8 mouse cellular contexts compared by ENCODE assay signal in genomic region chr4:120825577-120826326, GRCm38 (mm10). TPM values are rescaled to one million over a fixed set of nuclear protein-coding genes. Genes with fewer than 3 reads are reported as not detected.
DNase-seq lines count a peak whose midpoint lies in the region; ATAC-seq lines count a peak whose summit lies in the region.

No protein-coding gene starts in this region.

- H3K9ac ChIP-seq in hindbrain, embryonic 11.5 days (ENCODE audit: low read depth, low read length) = peak overlapping the region; percentile 100

- peak; percentile 97 for ATAC-seq in hindbrain, embryonic 11.5 days (ENCODE audit: low FRiP score)

- H3K36me3 ChIP-seq in hindbrain, embryonic 11.5 days (ENCODE audit: control insufficient read depth, insufficient read depth, low read length) = no peaks in the 10 kb centered on the region

- peak overlapping the region; percentile 100 for H3K27ac ChIP-seq in hindbrain, embryonic 11.5 days (ENCODE audit: low read depth, low read length)

- no peaks in the 10 kb centered on the region for H3K9me3 ChIP-seq in hindbrain, embryonic 11.5 days (ENCODE audit: control insufficient read depth, low read length)

- 1% methylated on average over 50 of the region's 55 CpGs for WGBS in hindbrain, embryonic 11.5 days

- peak; percentile 99 for DNase-seq in Muller cell, postnatal 12 days (ENCODE audit: inconsistent ontology term)
- DNase-seq in cerebellum, adult 9-11 months = peak; percentile 98
- peak; percentile 94 to 98 for DNase-seq in frontal cortex, adult 2 months (ENCODE audit: extremely low spot score in 1 of 2, low spot score in 1 of 2)
- DNase-seq in hindbrain, embryonic 11.5 days (ENCODE audit: low spot score) = peak; percentile 99
- DNase-seq in layer of hippocampus, postnatal 10 days (ENCODE audit: low spot score in 2 of 2) = peak; percentile 97 to 98
- DNase-seq in lung, postnatal 10 days = peak; percentile 99
- peak; percentile 97 for DNase-seq in ovary, postnatal 36 days (ENCODE audit: low spot score)
- peak; percentile 96 to 98 for DNase-seq in thymus, postnatal 36 days

- H3K27me3 ChIP-seq in hindbrain, embryonic 11.5 days (ENCODE audit: control insufficient read depth, insufficient read depth, low read length) = no peaks in the 10 kb centered on the region

- peak overlapping the region; percentile 49 for H3K4me2 ChIP-seq in hindbrain, embryonic 11.5 days (replicated peaks; ENCODE audit: low read depth, low read length)

- H3K4me3 ChIP-seq in hindbrain, embryonic 11.5 days (ENCODE audit: low read depth, low read length) = peak overlapping the region; percentile 77

- H3K4me1 ChIP-seq in hindbrain, embryonic 11.5 days (replicated peaks; ENCODE audit: control insufficient read depth, insufficient read depth, low read length) = no peaks in the 10 kb centered on the region

RNA-seq across cellular contexts. Expression of gene Nfyc, which starts 5.6 kb away (rescaled TPM):
- polyA plus RNA-seq in frontal cortex, adult 2 months (2012; rRNA removed) = 107 and 119 TPM in 2 replicates
- polyA plus RNA-seq in hindbrain, embryonic 11.5 days (2014; fragmentation: Nextera tagmentation; extraction: Ambion mirVana) = 123 and 126 TPM in 2 replicates
- total RNA-seq in layer of hippocampus, postnatal 10 days (2021) = 10 to 100 TPM; 47.7 to 50.8 TPM

RNA-seq across cellular contexts. Expression of gene Rims3, which starts 28.9 kb away (rescaled TPM):
- polyA plus RNA-seq in frontal cortex, adult 2 months (2012; rRNA removed) = 56.3 and 62.0 TPM in 2 replicates
- polyA plus RNA-seq in hindbrain, embryonic 11.5 days (2014; fragmentation: Nextera tagmentation; extraction: Ambion mirVana) = 3.5 and 3.6 TPM in 2 replicates
- 10 to 100 TPM; 31.3 to 31.9 TPM for total RNA-seq in layer of hippocampus, postnatal 10 days (2021)

Comparison
In these comparisons a context has a peak if more than half of its experiments do, and no peak if none do; other contexts are left out.
1. Peak in every context shown above with its lines: DNase-seq, ATAC-seq, H3K4me3 ChIP-seq and H3K27ac ChIP-seq.
2. RNA of gene Rims3, which starts 28.9 kb away (polyA plus RNA-seq): 56.3 to 62.0 TPM in frontal cortex, adult 2 months; 3.5 to 3.6 TPM in hindbrain, embryonic 11.5 days; every median in the first group is over 10 times any median in the second.